Mouse (Mus musculus): ENCODE results near the gene Grm4. TPM values are rescaled to one million over a fixed set of nuclear protein-coding genes. Genes with fewer than 3 reads are reported as not detected.

The Grm4 gene
- polyA plus RNA-seq, 1 experiment = 0.81 TPM

- no peak overlapping the region for H3K4me3 ChIP-seq (ENCODE audit: control insufficient read depth, low read depth, low read length)
- no peaks in the 10 kb centered on the region for H3K27me3 ChIP-seq (ENCODE audit: control insufficient read depth, insufficient read depth, low read length)
- TF ChIP-seq CTCF (IDR thresholded peaks at IDR 0.05; ENCODE audit: control insufficient read depth, insufficient read depth, insufficient replicate concordance, low read depth, low read length) (no peak), POLR2A (IDR thresholded peaks at IDR 0.05; ENCODE audit: control insufficient read depth, low read depth, low read length) (no peak)
- H3K36me3 ChIP-seq (ENCODE audit: control insufficient read depth, insufficient read depth, low read length) = no peaks in the 10 kb centered on the region
- no peak overlapping the region for H3K27ac ChIP-seq (ENCODE audit: control insufficient read depth, insufficient read depth, low read depth, low read length)
- no peaks in the 10 kb centered on the region for H3K4me1 ChIP-seq (ENCODE audit: control insufficient read depth, insufficient read depth, low read length)
Measured at GRCm38 (mm10) chr17:27429757-27430156, 91.4 kb downstream of the Grm4 start.

- H3K36me3 ChIP-seq (ENCODE audit: control insufficient read depth, insufficient read depth, low read length) = no peaks in the 10 kb centered on the region
- peaks cover 2% of the 10 kb centered on the region; the same call in 1 of the 2 replicates for H3K4me1 ChIP-seq (ENCODE audit: control insufficient read depth, insufficient read depth, low read length)
- no peak overlapping the region for H3K27ac ChIP-seq (ENCODE audit: control insufficient read depth, insufficient read depth, low read depth, low read length)
- H3K27me3 ChIP-seq (ENCODE audit: control insufficient read depth, insufficient read depth, low read length) = no peaks in the 10 kb centered on the region
- no peak overlapping the region for H3K4me3 ChIP-seq (ENCODE audit: control insufficient read depth, low read depth, low read length)
- TF ChIP-seq CTCF (IDR thresholded peaks at IDR 0.05; ENCODE audit: control insufficient read depth, insufficient read depth, insufficient replicate concordance, low read depth, low read length) (no peak), POLR2A (IDR thresholded peaks at IDR 0.05; ENCODE audit: control insufficient read depth, low read depth, low read length) (no peak)
Measured at GRCm38 (mm10) chr17:27425016-27425415, 96.2 kb downstream of the Grm4 start.

- Histone ChIP-seq H3K4me3 (ENCODE audit: control insufficient read depth, low read depth, low read length) (no peak overlapping the region), H3K27ac (ENCODE audit: control insufficient read depth, insufficient read depth, low read depth, low read length) (no peak overlapping the region), H3K36me3 (ENCODE audit: control insufficient read depth, insufficient read depth, low read length) (no peaks in the 10 kb centered on the region), H3K4me1 (ENCODE audit: control insufficient read depth, insufficient read depth, low read length) (peaks cover 2% of the 10 kb centered on the region; the same call in 1 of the 2 replicates), H3K27me3 (ENCODE audit: control insufficient read depth, insufficient read depth, low read length) (no peaks in the 10 kb centered on the region)
- TF ChIP-seq POLR2A (IDR thresholded peaks at IDR 0.05; ENCODE audit: control insufficient read depth, low read depth, low read length) = no peak
- no peak for TF ChIP-seq CTCF (IDR thresholded peaks at IDR 0.05; ENCODE audit: control insufficient read depth, insufficient read depth, insufficient replicate concordance, low read depth, low read length)
Measured at GRCm38 (mm10) chr17:27424356-27424755, 96.8 kb downstream of the Grm4 start.

DNA sequence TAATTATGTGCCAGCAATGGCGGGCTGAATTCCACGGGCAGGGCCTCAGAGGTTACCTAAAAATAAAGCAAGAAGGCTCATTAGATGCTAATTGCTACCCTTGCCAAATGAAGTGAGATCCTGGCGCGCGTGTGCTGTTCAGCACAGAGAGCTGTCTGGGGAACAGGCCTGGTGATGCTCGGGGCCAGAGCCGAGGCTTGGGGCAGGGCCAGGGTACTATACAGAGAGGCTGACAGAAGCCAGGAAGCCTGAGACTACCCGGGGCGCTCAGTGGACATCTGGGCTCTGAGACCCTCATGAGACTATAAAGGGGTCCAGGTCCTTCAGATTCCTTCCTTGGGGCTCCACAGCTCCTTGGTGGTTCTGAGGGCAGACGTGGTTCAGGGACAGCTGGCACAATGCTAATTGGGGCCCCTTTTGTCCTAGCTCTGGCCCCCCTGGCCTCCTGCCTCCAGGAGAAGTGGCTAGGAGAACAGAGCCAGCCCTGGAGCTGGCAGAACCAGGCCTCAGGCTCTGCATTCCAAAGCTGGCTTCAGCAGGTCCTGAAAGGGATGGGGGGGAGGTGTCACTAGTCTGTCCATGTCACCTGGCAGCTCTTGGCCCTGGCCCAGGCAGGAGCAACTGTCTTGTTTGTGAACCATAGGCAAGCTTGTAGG lies 98.3 kb downstream of the Grm4 start:
- H3K27me3 ChIP-seq (ENCODE audit: control insufficient read depth, insufficient read depth, low read length) = no peaks in the 10 kb centered on the region
- H3K4me1 ChIP-seq (ENCODE audit: control insufficient read depth, insufficient read depth, low read length) = peaks cover 2% of the 10 kb centered on the region; the same call in 1 of the 2 replicates
- H3K4me3 ChIP-seq (ENCODE audit: control insufficient read depth, low read depth, low read length) = no peak overlapping the region
- H3K36me3 ChIP-seq (ENCODE audit: control insufficient read depth, insufficient read depth, low read length) = no peaks in the 10 kb centered on the region
- TF ChIP-seq POLR2A (IDR thresholded peaks at IDR 0.05; ENCODE audit: control insufficient read depth, low read depth, low read length) (no peak), CTCF (IDR thresholded peaks at IDR 0.05; ENCODE audit: control insufficient read depth, insufficient read depth, insufficient replicate concordance, low read depth, low read length) (no peak)
- no peak overlapping the region for H3K27ac ChIP-seq (ENCODE audit: control insufficient read depth, insufficient read depth, low read depth, low read length)

DNA sequence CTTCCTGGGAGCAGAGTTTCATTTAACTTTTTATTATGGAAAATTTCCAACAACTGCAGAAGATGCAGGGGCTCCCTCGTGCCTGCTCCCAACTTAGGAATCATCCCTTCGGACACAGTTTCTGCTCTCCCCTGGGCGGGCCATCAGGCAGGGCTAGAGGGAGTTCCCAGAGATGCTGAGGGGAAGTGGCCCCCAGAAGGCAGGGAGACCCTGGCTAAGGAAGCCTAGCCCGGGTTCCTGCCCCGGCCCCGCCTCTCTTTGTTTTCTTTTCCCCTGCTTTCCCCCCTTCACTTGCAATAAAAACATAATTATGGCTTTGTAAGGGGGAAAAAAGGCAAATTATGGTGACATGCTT lies 98.9 kb downstream of the Grm4 start:
- no peak overlapping the region for H3K4me3 ChIP-seq (ENCODE audit: control insufficient read depth, low read depth, low read length)
- no peak overlapping the region for H3K27ac ChIP-seq (ENCODE audit: control insufficient read depth, insufficient read depth, low read depth, low read length)
- peaks cover 2% of the 10 kb centered on the region; the same call in 1 of the 2 replicates for H3K4me1 ChIP-seq (ENCODE audit: control insufficient read depth, insufficient read depth, low read length)
- H3K27me3 ChIP-seq (ENCODE audit: control insufficient read depth, insufficient read depth, low read length) = no peaks in the 10 kb centered on the region
- H3K36me3 ChIP-seq (ENCODE audit: control insufficient read depth, insufficient read depth, low read length) = no peaks in the 10 kb centered on the region
- no peak for TF ChIP-seq POLR2A (IDR thresholded peaks at IDR 0.05; ENCODE audit: control insufficient read depth, low read depth, low read length)
- TF ChIP-seq CTCF (IDR thresholded peaks at IDR 0.05; ENCODE audit: control insufficient read depth, insufficient read depth, insufficient replicate concordance, low read depth, low read length) = no peak

GRCm38 (mm10) chr17:27421837-27422236 lies 99.4 kb downstream of the Grm4 start:
- Histone ChIP-seq H3K4me3 (ENCODE audit: control insufficient read depth, low read depth, low read length) (no peak overlapping the region), H3K27ac (ENCODE audit: control insufficient read depth, insufficient read depth, low read depth, low read length) (no peak overlapping the region), H3K27me3 (ENCODE audit: control insufficient read depth, insufficient read depth, low read length) (no peaks in the 10 kb centered on the region), H3K36me3 (ENCODE audit: control insufficient read depth, insufficient read depth, low read length) (no peaks in the 10 kb centered on the region), H3K4me1 (ENCODE audit: control insufficient read depth, insufficient read depth, low read length) (peaks cover 2% of the 10 kb centered on the region; the same call in 1 of the 2 replicates)
- TF ChIP-seq CTCF (IDR thresholded peaks at IDR 0.05; ENCODE audit: control insufficient read depth, insufficient read depth, insufficient replicate concordance, low read depth, low read length) (no peak), POLR2A (IDR thresholded peaks at IDR 0.05; ENCODE audit: control insufficient read depth, low read depth, low read length) (no peak)

- no peak overlapping the region for H3K27ac ChIP-seq (ENCODE audit: control insufficient read depth, insufficient read depth, low read depth, low read length)
- no peaks in the 10 kb centered on the region for H3K27me3 ChIP-seq (ENCODE audit: control insufficient read depth, insufficient read depth, low read length)
- no peak overlapping the region for H3K4me3 ChIP-seq (ENCODE audit: control insufficient read depth, low read depth, low read length)
- H3K36me3 ChIP-seq (ENCODE audit: control insufficient read depth, insufficient read depth, low read length) = no peaks in the 10 kb centered on the region
- H3K4me1 ChIP-seq (ENCODE audit: control insufficient read depth, insufficient read depth, low read length) = no peaks in the 10 kb centered on the region
- TF ChIP-seq CTCF (IDR thresholded peaks at IDR 0.05; ENCODE audit: control insufficient read depth, insufficient read depth, insufficient replicate concordance, low read depth, low read length) = no peak
- TF ChIP-seq POLR2A (IDR thresholded peaks at IDR 0.05; ENCODE audit: control insufficient read depth, low read depth, low read length) = no peak
Measured at GRCm38 (mm10) chr17:27409006-27409405, 112.2 kb downstream of the Grm4 start.
